Mouse (Mus musculus) lung, embryonic 14.5 days (tissue): ENCODE measurements around the gene Gm20738. TPM values are rescaled to one million over a fixed set of nuclear protein-coding genes. Genes with fewer than 3 reads are reported as not detected.
"Not testable (repeated sequence)": the region's sequence is repeated elsewhere in the genome, so short reads cannot be mapped to it uniquely, and the experiment has no call there.

Experiments
- ATAC-seq: fragments of 200-750 bp; cut with Nextera tagmentation; 2 replicates; pipeline ENCODE4 v1.8.0; 2017; ENCODE audit warnings: mild to moderate bottlenecking, moderate TSS enrichment, moderate library complexity; ENCODE audit not compliant: insufficient read depth
- DNase-seq: peaks from one replicate; pipeline ENCODE4 v3.0.0-alpha.2; 2015
- H3K27ac ChIP-seq: fragments of 300-500 bp; sonication (generic); 2 replicates; pipeline ENCODE4 v1.5.1; 2014; ENCODE audit warnings: low read depth, mild to moderate bottlenecking, moderate library complexity
- H3K27me3 ChIP-seq: fragments of 300-500 bp; sonication (generic); 2 replicates; pipeline ENCODE4 v1.6.1; 2014; ENCODE audit warnings: low read length, control low read depth; ENCODE audit not compliant: insufficient read depth
- H3K36me3 ChIP-seq: fragments of 300-500 bp; sonication (generic); 2 replicates; pipeline ENCODE4 v1.6.1; 2014; ENCODE audit warnings: control low read depth; ENCODE audit not compliant: insufficient read depth
- H3K4me1 ChIP-seq: fragments of 300-500 bp; sonication (generic); 2 replicates; pipeline ENCODE4 v1.6.1; 2014; ENCODE audit warnings: antibody characterized with exemption, control low read depth; ENCODE audit not compliant: insufficient read depth
- H3K4me2 ChIP-seq: fragments of 300-500 bp; sonication (generic); 2 replicates; pipeline ENCODE4 v1.6.1; 2014; ENCODE audit warnings: mild to moderate bottlenecking
- H3K4me3 ChIP-seq: fragments of 300-500 bp; sonication (generic); 2 replicates; pipeline ENCODE4 v1.5.1; 2014; ENCODE audit warnings: low read depth, low read length
- H3K9ac ChIP-seq: fragments of 300-500 bp; sonication (generic); 2 replicates; pipeline ENCODE4 v1.6.1; 2014
- H3K9me3 ChIP-seq: fragments of 300-500 bp; sonication (generic); 2 replicates; pipeline ENCODE4 v1.6.1; 2016; ENCODE audit warnings: low read depth, low read length, control low read depth
- WGBS: fragments of 180-500 bp; shearing (Covaris S2); extraction: QIAGEN DNeasy Blood & Tissue Kit; methylation state at CpG from one replicate; pipeline ENCODE4 v1.1.7; 2014; 5-methylcytosine and 5-hydroxymethylcytosine counted together
- polyA plus RNA-seq: library from polyadenylated mRNA; unstranded; fragments of >200 nt; fragmentation: Nextera tagmentation; extraction: Ambion mirVana; gene quantifications from 2 replicates; pipeline ENCODE4 v1.2.1, GENCODE M21; 2014

Gene Gm20738
- not detected in 2 replicates for polyA plus RNA-seq

- not testable (repeated sequence) for H3K36me3 ChIP-seq, ATAC-seq, H3K9ac ChIP-seq, H3K27me3 ChIP-seq, H3K4me2 ChIP-seq, H3K9me3 ChIP-seq, H3K27ac ChIP-seq, H3K4me1 ChIP-seq, H3K4me3 ChIP-seq, DNase-seq
- WGBS = 64% methylated on average over 2 of the region's 4 CpGs
Observed at GRCm38 (mm10) chrY:37957511-37957910, at the start of gene Gm20738. Gene Gm20738 (plus strand): TSS chrY:37957811.
